Mouse (Mus musculus) ovary, postnatal 14 days (tissue): ENCODE data around the gene Nras.

ENCODE experiments used
- DNase-seq: peaks from one replicate; pipeline ENCODE4 v3.0.0; 2022; ENCODE audit warnings: low spot score

Gene Nras

GRCm38 (mm10) chr3:103098662-103099061, 40.6 kb downstream of the Nras start:
- no peak for DNase-seq

- DNase-seq, result no peak
These were observed 41.6 kb downstream of the Nras start for GRCm38 (mm10) chr3:103099667-103100066.

- no peak for DNase-seq
These were observed 42.6 kb downstream of the Nras start for GRCm38 (mm10) chr3:103100735-103101134.

GRCm38 (mm10) chr3:103101194-103101593, 43.1 kb downstream of the Nras start:
- DNase-seq, result no peak

GRCm38 (mm10) chr3:103101909-103102308, 43.8 kb downstream of the Nras start:
- no peak for DNase-seq

- peak; percentile 98 for DNase-seq
These were observed 44.6 kb downstream of the Nras start, which contains the start of gene Dennd2c for GRCm38 (mm10) chr3:103102454-103103390. Gene Dennd2c, plus strand, starts transcription at chr3:103102604.

- no peak for DNase-seq
These were observed 49.6 kb downstream of the Nras start for GRCm38 (mm10) chr3:103107565-103108240.

GRCm38 (mm10) chr3:103112216-103112615, 54.1 kb downstream of the Nras start:
- no peak for DNase-seq
